ENCODE assay signal across 35 mouse cellular contexts in genomic region chr5:144015845-144016244, GRCm38 (mm10). TPM values are rescaled to one million over a fixed set of nuclear protein-coding genes. Genes with fewer than 3 reads are reported as not detected.
"Had no signal": no experiment of that assay in that cellular context is flagged by ENCODE, and none has a peak within 500 bp of the region (broad histone marks: within the 10 kb centered on the region; RNA-seq: fewer than 3 reads in every experiment).

No protein-coding gene starts in this region.

- ATAC-seq: hindbrain, embryonic 16.5 days; inflammation-experienced regulatory T-cells, adult 6 months; intestine, postnatal 0 days; liver, embryonic 12.5 days had no signal

- H3K27ac ChIP-seq: hindbrain, embryonic 12.5 days; hindbrain, embryonic 14.5 days; intestine, embryonic 15.5 days; kidney, postnatal 0 days; layer of hippocampus, adult 2 months; left cerebral cortex, adult 2 months; limb, embryonic 13.5 days; limb, embryonic 15.5 days had no signal

- H3K9ac ChIP-seq: heart, embryonic 12.5 days; hindbrain, embryonic 12.5 days; hindbrain, embryonic 14.5 days; intestine, embryonic 15.5 days; limb, embryonic 13.5 days; limb, embryonic 15.5 days; liver, embryonic 12.5 days; liver, embryonic 14.5 days had no signal

- H3K27me3 ChIP-seq: heart, embryonic 12.5 days; hindbrain, embryonic 12.5 days; intestine, embryonic 15.5 days; limb, embryonic 13.5 days; limb, embryonic 15.5 days; liver, embryonic 12.5 days had no signal

- H3K4me1 ChIP-seq: intestine, embryonic 15.5 days; limb, embryonic 15.5 days had no signal

- H3K4me3 ChIP-seq: heart, embryonic 12.5 days; intestine, embryonic 15.5 days; left cerebral cortex, adult 2 months had no signal

- H3K9me3 ChIP-seq: heart, embryonic 10.5 days; heart, embryonic 12.5 days; hindbrain, embryonic 10.5 days; hindbrain, embryonic 12.5 days; intestine, embryonic 15.5 days; limb, embryonic 13.5 days; limb, embryonic 15.5 days; liver, embryonic 12.5 days had no signal

- DNase-seq: gastrocnemius, postnatal 14 days; gastrocnemius, postnatal 36 days; heart, adult 18-20 months; heart, postnatal 10 days; heart, postnatal 4 days; kidney, adult 18-20 months; kidney, adult 8-10 months; kidney, postnatal 25 days; kidney, postnatal 4 days; left cerebral cortex, postnatal 4 days had no signal

RNA-seq across cellular contexts. Expression of gene Ocm, which starts 10.6 kb away (rescaled TPM):
- total RNA-seq: gastrocnemius, adult 18-20 months; gastrocnemius, adult 8-10 months; gastrocnemius, postnatal 14 days; gastrocnemius, postnatal 36 days; heart, adult 18-20 months; heart, adult 8-10 months; heart, postnatal 10 days; heart, postnatal 25 days; heart, postnatal 4 days; layer of hippocampus, adult 2 months; layer of hippocampus, postnatal 25 days; liver, adult 2 months had no signal
- polyA plus RNA-seq: gonadal fat pad, adult 2 months; heart, embryonic 12.5 days; heart, embryonic 14.5 days; hindbrain, embryonic 10.5 days; hindbrain, embryonic 12.5 days; hindbrain, embryonic 14.5 days; inflammation-experienced regulatory T-cells, adult 6 months; intestine, embryonic 15.5 days; intestine, postnatal 0 days; limb, embryonic 11.5 days; limb, embryonic 13.5 days; liver, adult 2 months; liver, embryonic 12.5 days; liver, embryonic 14.5 days had no signal
